Mouse (Mus musculus) urinary bladder, postnatal 25 days (tissue): Measurements from ENCODE around the gene Cyp27b1.
"Not testable (repeated sequence)": the region's sequence is repeated elsewhere in the genome, so short reads cannot be mapped to it uniquely, and the experiment has no call there.

Source experiments
- DNase-seq: peaks from one replicate; pipeline ENCODE4 v3.0.0; 2022; ENCODE audit warnings: low spot score

Gene Cyp27b1

GRCm38 (mm10) chr10:127049395-127050118, 1.5 kb downstream of the Cyp27b1 start:
- no peak for DNase-seq

GRCm38 (mm10) chr10:127050119-127050474, 2.0 kb downstream of the Cyp27b1 start:
- no peak for DNase-seq

- no peak for DNase-seq
Measured at GRCm38 (mm10) chr10:127054646-127055045, 6.6 kb downstream of the Cyp27b1 start.

- no peak for DNase-seq
Measured at GRCm38 (mm10) chr10:127055406-127055805, 7.4 kb downstream of the Cyp27b1 start.

GRCm38 (mm10) chr10:127056490-127056889, 8.4 kb downstream of the Cyp27b1 start:
- no peak for DNase-seq

- peak; percentile 79 for DNase-seq
Measured at GRCm38 (mm10) chr10:127058161-127058560, 10.1 kb downstream of the Cyp27b1 start.

- no peak for DNase-seq
Measured at GRCm38 (mm10) chr10:127058708-127059107, 10.7 kb downstream of the Cyp27b1 start.

GRCm38 (mm10) chr10:127059174-127059967, 11.3 kb downstream of the Cyp27b1 start:
- no peak for DNase-seq

GRCm38 (mm10) chr10:127059968-127060916, 12.2 kb downstream of the Cyp27b1 start, which contains the start of gene March9:
TSS of gene March9 (minus strand) at chr10:127060184.
- peak; percentile 54 for DNase-seq

GRCm38 (mm10) chr10:127061085-127061484, 13.0 kb downstream of the Cyp27b1 start:
- DNase-seq, result no peak

- no peak for DNase-seq
Measured at GRCm38 (mm10) chr10:127061513-127061912, 13.5 kb downstream of the Cyp27b1 start.

GRCm38 (mm10) chr10:127062101-127062500, 14.1 kb downstream of the Cyp27b1 start:
- DNase-seq, result not testable (repeated sequence)

- DNase-seq, result no peak
Measured at GRCm38 (mm10) chr10:127062503-127062902, 14.5 kb downstream of the Cyp27b1 start.

GRCm38 (mm10) chr10:127063239-127063872, 15.3 kb downstream of the Cyp27b1 start, which contains the start of gene Cdk4:
TSS of gene Cdk4 (plus strand) at chr10:127063534.
- peak; percentile 98 for DNase-seq

GRCm38 (mm10) chr10:127063913-127064870, 16.1 kb downstream of the Cyp27b1 start:
- no peak for DNase-seq

- DNase-seq, result no peak
Measured at GRCm38 (mm10) chr10:127065981-127066380, 17.9 kb downstream of the Cyp27b1 start.

GRCm38 (mm10) chr10:127066519-127067018, 18.5 kb downstream of the Cyp27b1 start:
- no peak for DNase-seq

GRCm38 (mm10) chr10:127068360-127069038, 20.4 kb downstream of the Cyp27b1 start:
- no peak for DNase-seq
